Mouse (Mus musculus) heart, postnatal 36 days (tissue): ENCODE results near the gene Tfcp2. TPM values are rescaled to one million over a fixed set of nuclear protein-coding genes. Genes with fewer than 3 reads are reported as not detected.
"Not testable (repeated sequence)": the region's sequence is repeated elsewhere in the genome, so short reads cannot be mapped to it uniquely, and the experiment has no call there.

ENCODE experiments used
- DNase-seq, 2 experiments: peaks; one replicate each; pipeline ENCODE4 v3.0.0; 2021 to 2022
- intact Hi-C: fragments of 180-260 bp; cut with DNase I; formaldehyde crosslinking; loops from one replicate; pipeline ENCODE4 v1.15.1; 2025
- total RNA-seq, 2 experiments: library from RNA; stranded (reverse); gene quantifications; 2 replicates each; pipeline ENCODE4 v1.2.3; 2021

Gene Tfcp2
- total RNA-seq, 2 experiments from 2014 or later: 11.9 to 13.4 TPM

- no peak for DNase-seq
- intact Hi-C loops: no loop called here
Observed at GRCm38 (mm10) chr15:100489263-100489662, 62.5 kb downstream of the Tfcp2 start.

- intact Hi-C loops, DNase-seq: not testable (repeated sequence)
Observed at GRCm38 (mm10) chr15:100488297-100488696, 63.5 kb downstream of the Tfcp2 start.

GRCm38 (mm10) chr15:100487050-100487449 is 64.8 kb downstream of the Tfcp2 start:
- DNase-seq: no peak
- intact Hi-C loops: no loop called here

GRCm38 (mm10) chr15:100486450-100486849 is 65.4 kb downstream of the Tfcp2 start:
- intact Hi-C loops: no loop called here

GRCm38 (mm10) chr15:100485576-100485975 is 66.2 kb downstream of the Tfcp2 start:
- peak in 1 of 2 experiments; percentile 26 for DNase-seq
- intact Hi-C loops: no loop called here

More at GRCm38 (mm10) chr15:100486450-100486849, 65.4 kb downstream of the Tfcp2 start:
- no peak for DNase-seq

GRCm38 (mm10) chr15:100478925-100479324 is 72.9 kb downstream of the Tfcp2 start:
- no peak for DNase-seq
- intact Hi-C loops: no loop called here

- intact Hi-C loops: no loop called here
- DNase-seq: no peak
Observed at GRCm38 (mm10) chr15:100478351-100478750, 73.5 kb downstream of the Tfcp2 start.

- intact Hi-C loops: no loop called here
- no peak for DNase-seq
Observed at GRCm38 (mm10) chr15:100473926-100474503, 77.8 kb downstream of the Tfcp2 start.

GRCm38 (mm10) chr15:100470037-100470436 is 81.8 kb downstream of the Tfcp2 start:
- no peak for DNase-seq
- intact Hi-C loops: no loop called here

GRCm38 (mm10) chr15:100469189-100469545 is 82.6 kb downstream of the Tfcp2 start:
- no peak for DNase-seq
- intact Hi-C loops: loop anchor here (2.0 to 5.0 kb wide), 2 partner anchors 26 to 143 kb away; partner anchors contain the start of gene Csrnp2

- intact Hi-C loops: loop anchor here (1.0 to 5.0 kb wide), 3 partner anchors 26 to 214 kb away; partner anchors contain the start of gene Csrnp2
- DNase-seq: peak; percentile 85 to 91
Observed at GRCm38 (mm10) chr15:100468295-100469188, 83.3 kb downstream of the Tfcp2 start, which contains the start of gene Letmd1. Letmd1 (plus strand) TSS chr15:100469023.

GRCm38 (mm10) chr15:100467738-100468137 is 84.1 kb downstream of the Tfcp2 start:
- no peak for DNase-seq

GRCm38 (mm10) chr15:100465432-100465831 is 86.4 kb downstream of the Tfcp2 start:
- DNase-seq: no peak
- intact Hi-C loops: loop anchor here (5.0 kb wide), 1 partner anchor 147 kb away; no protein-coding TSS in a partner anchor

More at GRCm38 (mm10) chr15:100467738-100468137, 84.1 kb downstream of the Tfcp2 start:
- intact Hi-C loops: loop anchor here (1.0 to 5.0 kb wide), 3 partner anchors 27 to 215 kb away; partner anchors contain the start of gene Csrnp2

- peak; percentile 53 to 70 for DNase-seq
- intact Hi-C loops: no loop called here
Observed at GRCm38 (mm10) chr15:100463712-100464111, 88.1 kb downstream of the Tfcp2 start.

- intact Hi-C loops: no loop called here
Observed at GRCm38 (mm10) chr15:100462086-100462485, 89.7 kb downstream of the Tfcp2 start.

GRCm38 (mm10) chr15:100461646-100462045 is 90.2 kb downstream of the Tfcp2 start:
- no peak for DNase-seq
- intact Hi-C loops: no loop called here

More at GRCm38 (mm10) chr15:100462086-100462485, 89.7 kb downstream of the Tfcp2 start:
- DNase-seq: no peak

- intact Hi-C loops: no loop called here
Observed at GRCm38 (mm10) chr15:100460942-100461341, 90.9 kb downstream of the Tfcp2 start.

GRCm38 (mm10) chr15:100458055-100458454 is 93.8 kb downstream of the Tfcp2 start:
- peak; percentile 53 to 68 for DNase-seq
- intact Hi-C loops: loop anchor here (5.0 to 10.0 kb wide), 3 partner anchors 196 to 1943 kb away; no protein-coding TSS in a partner anchor

More at GRCm38 (mm10) chr15:100460942-100461341, 90.9 kb downstream of the Tfcp2 start:
- DNase-seq: peak in 1 of 2 experiments; percentile 20

GRCm38 (mm10) chr15:100457340-100457739 is 94.5 kb downstream of the Tfcp2 start:
- DNase-seq: peak; percentile 73 to 82
- intact Hi-C loops: loop anchor here (2.0 to 10.0 kb wide), 4 partner anchors 81 to 1943 kb away; no protein-coding TSS in a partner anchor

- intact Hi-C loops: loop anchor here (2.0 to 10.0 kb wide), 4 partner anchors 80 to 1942 kb away; no protein-coding TSS in a partner anchor
- DNase-seq: no peak
Observed at GRCm38 (mm10) chr15:100456356-100456991, 95.3 kb downstream of the Tfcp2 start.
